Mouse (Mus musculus) lung, embryonic 14.5 days (tissue): Measurements from ENCODE around the gene Mapkapk2. TPM values are rescaled to one million over a fixed set of nuclear protein-coding genes. Genes with fewer than 3 reads are reported as not detected.

ENCODE experiments used
- ATAC-seq: fragments of 200-750 bp; cut with Nextera tagmentation; 2 replicates; pipeline ENCODE4 v1.8.0; 2017; ENCODE audit warnings: mild to moderate bottlenecking, moderate TSS enrichment, moderate library complexity; ENCODE audit not compliant: insufficient read depth
- DNase-seq: peaks from one replicate; pipeline ENCODE4 v3.0.0-alpha.2; 2015
- H3K27ac ChIP-seq: fragments of 300-500 bp; sonication (generic); 2 replicates; pipeline ENCODE4 v1.5.1; 2014; ENCODE audit warnings: low read depth, mild to moderate bottlenecking, moderate library complexity
- H3K27me3 ChIP-seq: fragments of 300-500 bp; sonication (generic); 2 replicates; pipeline ENCODE4 v1.6.1; 2014; ENCODE audit warnings: low read length, control low read depth; ENCODE audit not compliant: insufficient read depth
- H3K36me3 ChIP-seq: fragments of 300-500 bp; sonication (generic); 2 replicates; pipeline ENCODE4 v1.6.1; 2014; ENCODE audit warnings: control low read depth; ENCODE audit not compliant: insufficient read depth
- H3K4me1 ChIP-seq: fragments of 300-500 bp; sonication (generic); 2 replicates; pipeline ENCODE4 v1.6.1; 2014; ENCODE audit warnings: antibody characterized with exemption, control low read depth; ENCODE audit not compliant: insufficient read depth
- H3K4me2 ChIP-seq: fragments of 300-500 bp; sonication (generic); 2 replicates; pipeline ENCODE4 v1.6.1; 2014; ENCODE audit warnings: mild to moderate bottlenecking
- H3K4me3 ChIP-seq: fragments of 300-500 bp; sonication (generic); 2 replicates; pipeline ENCODE4 v1.5.1; 2014; ENCODE audit warnings: low read depth, low read length
- H3K9ac ChIP-seq: fragments of 300-500 bp; sonication (generic); 2 replicates; pipeline ENCODE4 v1.6.1; 2014
- H3K9me3 ChIP-seq: fragments of 300-500 bp; sonication (generic); 2 replicates; pipeline ENCODE4 v1.6.1; 2016; ENCODE audit warnings: low read depth, low read length, control low read depth
- CTCF ChIP-seq: IDR thresholded peaks from 2 replicates; pipeline ENCODE4 v1.5.1; 2016; ENCODE audit warnings: antibody characterized with exemption, low read depth
- WGBS: fragments of 180-500 bp; shearing (Covaris S2); extraction: QIAGEN DNeasy Blood & Tissue Kit; methylation state at CpG from one replicate; pipeline ENCODE4 v1.1.7; 2014; 5-methylcytosine and 5-hydroxymethylcytosine counted together
- polyA plus RNA-seq: library from polyadenylated mRNA; unstranded; fragments of >200 nt; fragmentation: Nextera tagmentation; extraction: Ambion mirVana; gene quantifications from 2 replicates; pipeline ENCODE4 v1.2.1, GENCODE M21; 2014

Gene Mapkapk2
- polyA plus RNA-seq, 1 experiment from 2014 or later: 72.3 TPM

GRCm38 (mm10) chr1:131042721-131043120, 54.9 kb downstream of the Mapkapk2 start:
- no peaks in the 10 kb centered on the region for H3K27me3 ChIP-seq
- no peak overlapping the region for H3K9ac ChIP-seq
- 91% methylated on average over 3 of the region's 3 CpGs for WGBS
- no peak for DNase-seq
- no peaks in the 10 kb centered on the region for H3K36me3 ChIP-seq
- H3K27ac ChIP-seq: no peak overlapping the region
- no peaks in the 10 kb centered on the region for H3K4me1 ChIP-seq
- ATAC-seq: no peak
- no peak overlapping the region for H3K4me2 ChIP-seq
- no peaks in the 10 kb centered on the region for H3K9me3 ChIP-seq
- no peak for TF ChIP-seq CTCF
- H3K4me3 ChIP-seq: no peak overlapping the region

- WGBS: 62% methylated on average over 2 of the region's 2 CpGs
- no peaks in the 10 kb centered on the region for H3K9me3 ChIP-seq
- no peak for DNase-seq
- TF ChIP-seq CTCF: no peak
- no peaks in the 10 kb centered on the region for H3K4me1 ChIP-seq
- no peak for ATAC-seq
- H3K4me2 ChIP-seq: no peak overlapping the region
- H3K27ac ChIP-seq: no peak overlapping the region
- no peaks in the 10 kb centered on the region for H3K27me3 ChIP-seq
- no peaks in the 10 kb centered on the region for H3K36me3 ChIP-seq
- no peak overlapping the region for H3K4me3 ChIP-seq
- no peak overlapping the region for H3K9ac ChIP-seq
These were observed 55.4 kb downstream of the Mapkapk2 start for GRCm38 (mm10) chr1:131042263-131042662.

- Histone ChIP-seq H3K36me3 (no peaks in the 10 kb centered on the region), H3K9ac (no peak overlapping the region), H3K4me2 (no peak overlapping the region), H3K4me3 (no peak overlapping the region), H3K9me3 (no peaks in the 10 kb centered on the region), H3K27ac (no peak overlapping the region), H3K27me3 (no peaks in the 10 kb centered on the region), H3K4me1 (no peaks in the 10 kb centered on the region)
- ATAC-seq: no peak
- WGBS: 88% methylated on average over 5 of the region's 5 CpGs
- DNase-seq: no peak
- TF ChIP-seq CTCF: no peak
These were observed 58.1 kb downstream of the Mapkapk2 start for GRCm38 (mm10) chr1:131039479-131039878.

GRCm38 (mm10) chr1:131038415-131039017, 59.1 kb downstream of the Mapkapk2 start:
- Histone ChIP-seq H3K27me3 (no peaks in the 10 kb centered on the region), H3K9ac (no peak overlapping the region), H3K27ac (no peak overlapping the region), H3K4me2 (no peak overlapping the region), H3K4me1 (no peaks in the 10 kb centered on the region), H3K9me3 (no peaks in the 10 kb centered on the region), H3K4me3 (no peak overlapping the region), H3K36me3 (no peaks in the 10 kb centered on the region)
- DNase-seq (no peak), ATAC-seq (no peak)
- WGBS: 69% methylated on average over 10 of the region's 10 CpGs
- TF ChIP-seq CTCF: no peak

GRCm38 (mm10) chr1:131038001-131038400, 59.6 kb downstream of the Mapkapk2 start:
- H3K27ac ChIP-seq: no peak overlapping the region
- no peaks in the 10 kb centered on the region for H3K36me3 ChIP-seq
- no peak for DNase-seq
- no peak for ATAC-seq
- no peak for TF ChIP-seq CTCF
- H3K9me3 ChIP-seq: no peaks in the 10 kb centered on the region
- H3K4me2 ChIP-seq: no peak overlapping the region
- H3K4me1 ChIP-seq: no peaks in the 10 kb centered on the region
- H3K9ac ChIP-seq: no peak overlapping the region
- H3K27me3 ChIP-seq: no peaks in the 10 kb centered on the region
- no peak overlapping the region for H3K4me3 ChIP-seq
- WGBS: 88% methylated on average over 5 of the region's 5 CpGs

GRCm38 (mm10) chr1:131031267-131031666, 66.4 kb downstream of the Mapkapk2 start:
- H3K27ac ChIP-seq: no peak overlapping the region
- no peak overlapping the region for H3K4me3 ChIP-seq
- no peak for TF ChIP-seq CTCF
- DNase-seq: no peak
- no peaks in the 10 kb centered on the region for H3K4me1 ChIP-seq
- no peaks in the 10 kb centered on the region for H3K36me3 ChIP-seq
- WGBS: 39% methylated on average over 3 of the region's 3 CpGs
- H3K9ac ChIP-seq: no peak overlapping the region
- no peak overlapping the region for H3K4me2 ChIP-seq
- H3K9me3 ChIP-seq: no peaks in the 10 kb centered on the region
- ATAC-seq: no peak
- H3K27me3 ChIP-seq: no peaks in the 10 kb centered on the region

- no peaks in the 10 kb centered on the region for H3K9me3 ChIP-seq
- ATAC-seq: no peak; the same call in 1 of the 2 replicates
- no peak overlapping the region for H3K9ac ChIP-seq
- H3K4me1 ChIP-seq: no peaks in the 10 kb centered on the region; the same call in 1 of the 2 replicates
- WGBS: 22% methylated on average over 7 of the region's 7 CpGs
- H3K36me3 ChIP-seq: no peaks in the 10 kb centered on the region
- no peak overlapping the region for H3K4me2 ChIP-seq
- H3K4me3 ChIP-seq: no peak overlapping the region
- TF ChIP-seq CTCF: no peak
- no peak overlapping the region for H3K27ac ChIP-seq
- no peak for DNase-seq
- no peaks in the 10 kb centered on the region for H3K27me3 ChIP-seq
These were observed 67.4 kb downstream of the Mapkapk2 start for GRCm38 (mm10) chr1:131030261-131030660.

GRCm38 (mm10) chr1:131029215-131029614, 68.4 kb downstream of the Mapkapk2 start:
- Histone ChIP-seq H3K4me3 (no peak overlapping the region), H3K36me3 (no peaks in the 10 kb centered on the region), H3K4me2 (no peak overlapping the region), H3K9me3 (no peaks in the 10 kb centered on the region), H3K4me1 (no peaks in the 10 kb centered on the region; the same call in 1 of the 2 replicates), H3K9ac (no peak overlapping the region), H3K27ac (no peak overlapping the region), H3K27me3 (no peaks in the 10 kb centered on the region)
- no peak for TF ChIP-seq CTCF
- 75% methylated on average over 3 of the region's 3 CpGs for WGBS
- ATAC-seq: no peak
- DNase-seq: no peak
